Mouse (Mus musculus) CH12.LX (cell line): ENCODE data around the gene Por. TPM values are rescaled to one million over a fixed set of nuclear protein-coding genes. Genes with fewer than 3 reads are reported as not detected.

ENCODE experiments used
- DNase-seq: peaks from one replicate; pipeline ENCODE4 v3.0.0-alpha.2; 2013; ENCODE audit errors: extremely low read depth
- H3K27ac ChIP-seq: 2 replicates; pipeline ENCODE4 v1.5.1; 2012; ENCODE audit warnings: low read depth, mild to moderate bottlenecking, control low read depth, moderate library complexity; ENCODE audit not compliant: insufficient read depth
- H3K27me3 ChIP-seq: replicated peaks from 2 replicates; pipeline ENCODE3; 2012; ENCODE audit warnings: inconsistent platforms
- H3K36me3 ChIP-seq, 2 experiments: replicated peaks in 1 of 2; 2 replicates each; pipeline versions ENCODE3 to v1.6.1; 2012; ENCODE audit warnings: inconsistent platforms in 1 of 2, low read length in 1 of 2, mild to moderate bottlenecking in 1 of 2, mixed read lengths in 1 of 2, moderate library complexity in 1 of 2; ENCODE audit not compliant: control insufficient read depth in 1 of 2, insufficient read depth in 1 of 2
- H3K4me1 ChIP-seq, 2 experiments: 2 replicates each; pipeline ENCODE4 v1.6.1; 2012; ENCODE audit warnings: inconsistent platforms in 1 of 2, moderate library complexity in 1 of 2; ENCODE audit not compliant: insufficient read depth in 2 of 2, control insufficient read depth in 1 of 2
- H3K4me2 ChIP-seq: 2 replicates; pipeline ENCODE4 v1.6.1; 2012; ENCODE audit warnings: low read depth, mild to moderate bottlenecking, control low read depth; ENCODE audit not compliant: poor library complexity, insufficient read depth, severe bottlenecking
- H3K4me3 ChIP-seq, 3 experiments: fragments of 150-350 bp in 1 of 3; sonication (generic) in 1 of 3; replicated peaks in 1 of 3; 2 replicates each; pipeline versions ENCODE3 to v1.5.1; 2011 to 2012; ENCODE audit warnings: low read depth in 2 of 3, low read length in 2 of 3, mild to moderate bottlenecking in 2 of 3, moderate library complexity in 2 of 3, control low read depth in 1 of 3, improper control_type of control experiment in 1 of 3, inconsistent platforms in 1 of 3, mixed read lengths in 1 of 3; ENCODE audit not compliant: poor library complexity in 1 of 3
- H3K79me2 ChIP-seq: replicated peaks from 2 replicates; pipeline ENCODE4 v1.6.1; 2012; ENCODE audit warnings: mild to moderate bottlenecking, moderate library complexity; ENCODE audit not compliant: control insufficient read depth, poor library complexity, insufficient read depth, severe bottlenecking; ENCODE audit errors: extremely low read depth
- H3K9ac ChIP-seq: 2 replicates; pipeline ENCODE4 v1.6.1; 2012; ENCODE audit warnings: low read depth, mild to moderate bottlenecking, control low read depth, moderate library complexity; ENCODE audit not compliant: insufficient read depth
- H3K9me3 ChIP-seq: replicated peaks from 2 replicates; pipeline ENCODE3; 2012; ENCODE audit warnings: low read length, inconsistent platforms, mixed read lengths
- CHD2 ChIP-seq: IDR thresholded peaks from 2 replicates; pipeline ENCODE4 v1.6.1; 2011; ENCODE audit warnings: low read length, improper control_type of control experiment
- CTCF ChIP-seq, 2 experiments: IDR thresholded peaks in 1 of 2; conservative IDR thresholded peaks in 1 of 2; 2 replicates each; pipeline ENCODE4 v1.5.1; 2011 to 2012; ENCODE audit warnings: low read depth in 2 of 2, low read length in 2 of 2, improper control_type of control experiment in 1 of 2, inconsistent platforms in 1 of 2, mild to moderate bottlenecking in 1 of 2, moderate library complexity in 1 of 2
- E2F4 ChIP-seq: IDR thresholded peaks from 2 replicates; pipeline ENCODE4 v1.6.1; 2011; ENCODE audit warnings: low read depth, low read length, improper control_type of control experiment; ENCODE audit not compliant: insufficient replicate concordance
- EP300 ChIP-seq: IDR thresholded peaks from 2 replicates; pipeline ENCODE4 v1.6.1; 2011; ENCODE audit warnings: low read length, improper control_type of control experiment
- GABPA ChIP-seq: IDR thresholded peaks from 2 replicates; pipeline ENCODE4 v1.6.1; 2012; ENCODE audit warnings: low read depth, low read length, improper control_type of control experiment, inconsistent platforms; ENCODE audit not compliant: insufficient replicate concordance
- HCFC1 ChIP-seq: IDR thresholded peaks from 2 replicates; pipeline ENCODE4 v1.6.1; 2012; ENCODE audit warnings: low read depth, mild to moderate bottlenecking, inconsistent platforms, low read length, improper control_type of control experiment
- IRF4 ChIP-seq: IDR thresholded peaks from 2 replicates; pipeline ENCODE4 v1.6.1; 2014; ENCODE audit warnings: low read depth, mild to moderate bottlenecking, inconsistent platforms, low read length, improper control_type of control experiment
- JUN ChIP-seq: IDR thresholded peaks from 2 replicates; pipeline ENCODE4 v1.6.1; 2011; ENCODE audit warnings: low read depth, mild to moderate bottlenecking, low read length, improper control_type of control experiment, moderate library complexity; ENCODE audit not compliant: insufficient read depth
- JUND ChIP-seq: conservative IDR thresholded peaks from 2 replicates; pipeline ENCODE4 v1.6.1; 2011; ENCODE audit warnings: low read depth, low read length, improper control_type of control experiment
- MEF2A ChIP-seq: IDR thresholded peaks from 2 replicates; pipeline ENCODE4 v1.6.1; 2014; ENCODE audit warnings: low read depth, mild to moderate bottlenecking, inconsistent platforms, low read length, improper control_type of control experiment, borderline replicate concordance
- NELFE ChIP-seq: IDR thresholded peaks from 2 replicates; pipeline ENCODE4 v1.6.1; 2011; ENCODE audit warnings: low read depth, low read length, improper control_type of control experiment
- NRF1 ChIP-seq: IDR thresholded peaks from 2 replicates; pipeline ENCODE4 v1.6.1; 2014; ENCODE audit warnings: low read depth, mild to moderate bottlenecking, inconsistent platforms, low read length, improper control_type of control experiment, moderate library complexity
- POLR2AphosphoS2 ChIP-seq: IDR thresholded peaks from 2 replicates; pipeline ENCODE4 v1.6.1; 2011; ENCODE audit warnings: low read depth, low read length, improper control_type of control experiment
- RAD21 ChIP-seq: IDR thresholded peaks from 2 replicates; pipeline ENCODE4 v1.6.1; 2011; ENCODE audit warnings: low read depth, mild to moderate bottlenecking, low read length, improper control_type of control experiment, moderate library complexity
- SMC3 ChIP-seq: IDR thresholded peaks from 2 replicates; pipeline ENCODE4 v1.6.1; 2011; ENCODE audit warnings: low read depth, low read length, improper control_type of control experiment
- USF2 ChIP-seq: conservative IDR thresholded peaks from 2 replicates; pipeline ENCODE4 v1.6.1; 2011; ENCODE audit warnings: low read depth, low read length, improper control_type of control experiment
- ZC3H11A ChIP-seq: IDR thresholded peaks from 2 replicates; pipeline ENCODE4 v1.6.1; 2012; ENCODE audit warnings: low read depth, mild to moderate bottlenecking, inconsistent platforms, low read length, improper control_type of control experiment
- ZMIZ1 ChIP-seq: IDR thresholded peaks from 2 replicates; pipeline ENCODE4 v1.6.1; 2012; ENCODE audit warnings: low read depth, mild to moderate bottlenecking, inconsistent platforms, low read length, improper control_type of control experiment
- dilution Hi-C: fragments of 300-500 bp; cut with MboI; formaldehyde crosslinking; loops from 2 replicates; pipeline ENCODE4 v1.14.3; 2020; ENCODE audit warnings: low sequenced_read_pairs; ENCODE audit not compliant: extremely low pct_unique_long_range_greater_than_20kb, extremely low pct_ligation_motif_present
- in situ Hi-C: fragments of 300-500 bp; cut with MboI; formaldehyde crosslinking; loops from 3 replicates; pipeline ENCODE4 v1.14.3; 2019; ENCODE audit warnings: low sequenced_read_pairs, low pct_ligation_motif_present, low pct_unique_long_range_greater_than_20kb, mixed read lengths
- polyA plus RNA-seq: library from polyadenylated mRNA; unstranded; fragments of >175 nt; gene quantifications from 2 replicates; pipeline ENCODE4 v1.2.1, GENCODE M21; 2012; ENCODE audit warnings: low read depth; ENCODE audit not compliant: insufficient read length
- total RNA-seq, 2 experiments: library from RNA; depleted of rRNA; stranded (reverse); fragments of 300-350 nt in 1 of 2; fragments of >200 nt in 1 of 2; gene quantifications; 2 replicates each; pipeline ENCODE4 v1.2.3; 2012 to 2014

The Por gene
- total and polyA plus RNA-seq, 3 experiments, result 17.3 to 56.8 (median 41.2) TPM

DNA sequence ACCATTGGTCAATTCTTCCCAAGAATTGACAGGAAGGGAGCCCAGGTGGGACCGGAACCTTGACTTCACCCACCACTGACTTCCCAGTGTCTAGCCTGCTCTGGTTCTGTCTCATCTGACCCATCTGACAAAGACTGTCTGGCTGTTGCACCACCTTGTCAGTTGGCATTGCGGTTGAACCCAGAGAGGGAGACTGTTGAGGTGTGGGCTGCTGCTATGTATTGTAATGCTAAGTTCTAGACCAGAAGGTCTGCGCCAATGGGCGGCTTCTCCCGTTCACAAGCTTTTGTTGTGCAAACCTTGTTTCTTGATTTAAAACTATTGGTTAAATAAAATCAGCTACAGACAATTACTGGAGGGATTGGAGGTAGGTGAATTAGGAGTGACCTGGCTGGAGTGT, 12.7 kb upstream of the Por start:
- no peaks in the 10 kb centered on the region for H3K9me3 ChIP-seq
- in situ Hi-C loops, result no loop called here
- no peak overlapping the region for H3K4me2 ChIP-seq
- peaks cover 6 to 7% of the 10 kb centered on the region in 2 experiments; a peak in 2 of 4 replicates for H3K4me1 ChIP-seq
- H3K79me2 ChIP-seq, result no peaks in the 10 kb centered on the region
- H3K27ac ChIP-seq, result no peak overlapping the region
- no peak for TF ChIP-seq JUND
- TF ChIP-seq POLR2AphosphoS2, result no peak
- TF ChIP-seq GABPA, result no peak
- TF ChIP-seq USF2, result no peak
- TF ChIP-seq RAD21, result no peak
- TF ChIP-seq ZMIZ1, result no peak
- TF ChIP-seq IRF4, result no peak
- no peak for TF ChIP-seq NELFE
- TF ChIP-seq MEF2A, result no peak
- no peak for TF ChIP-seq HCFC1
- no peak for TF ChIP-seq SMC3
- no peaks in the 10 kb centered on the region for H3K27me3 ChIP-seq
- dilution Hi-C loops, result no loop called here
- no peak overlapping the region for H3K4me3 ChIP-seq
- DNase-seq, result no peak
- no peaks in the 10 kb centered on the region for H3K36me3 ChIP-seq
- H3K9ac ChIP-seq, result no peak overlapping the region

- Histone ChIP-seq H3K36me3 (no peaks in the 10 kb centered on the region), H3K9me3 (no peaks in the 10 kb centered on the region), H3K4me3 (no peak overlapping the region), H3K27me3 (no peaks in the 10 kb centered on the region), H3K4me2 (no peak overlapping the region), H3K9ac (no peak overlapping the region), H3K27ac (no peak overlapping the region), H3K79me2 (no peaks in the 10 kb centered on the region), H3K4me1 (peaks cover 6 to 8% of the 10 kb centered on the region in 2 experiments; a peak in 3 of 4 replicates)
- TF ChIP-seq CHD2, result no peak
- no peak for TF ChIP-seq JUN
- TF ChIP-seq GABPA, result no peak
- TF ChIP-seq CTCF (conservative IDR thresholded peaks at IDR 0.05 in 1 of 2, IDR thresholded peaks at IDR 0.05 in 1 of 2; ENCODE audit: low read depth in 2 of 2, low read length in 2 of 2), result no peak
- TF ChIP-seq EP300, result no peak
- TF ChIP-seq IRF4, result no peak
- no peak for TF ChIP-seq ZC3H11A
- no peak for TF ChIP-seq E2F4
- no peak for TF ChIP-seq NRF1
- TF ChIP-seq MEF2A, result no peak
- in situ Hi-C loops, result no loop called here
- dilution Hi-C loops, result no loop called here
- no peak for DNase-seq
Observed at GRCm38 (mm10) chr5:135657703-135658373, 12.0 kb upstream of the Por start.
